Mouse (Mus musculus) liver, embryonic 14.5 days (tissue): ENCODE measurements around the gene Sap30l. TPM values are rescaled to one million over a fixed set of nuclear protein-coding genes. Genes with fewer than 3 reads are reported as not detected.
"Not testable (repeated sequence)": the region's sequence is repeated elsewhere in the genome, so short reads cannot be mapped to it uniquely, and the experiment has no call there.

Source experiments
- ATAC-seq: fragments of 200-750 bp; cut with Nextera tagmentation; 2 replicates; pipeline ENCODE4 v1.8.0; 2017; ENCODE audit warnings: moderate number of reproducible peaks, mild to moderate bottlenecking, moderate library complexity; ENCODE audit not compliant: insufficient read depth
- DNase-seq, 3 experiments: peaks; one replicate each; pipeline ENCODE4 v3.0.0-alpha.2; 2012 to 2013; ENCODE audit warnings: low read depth in 3 of 3, low spot score in 3 of 3
- H3K27ac ChIP-seq: fragments of 300-500 bp; sonication (generic); 2 replicates; pipeline ENCODE4 v1.5.1; 2014; ENCODE audit warnings: moderate library complexity, mild to moderate bottlenecking, control low read depth, inconsistent platforms
- H3K27me3 ChIP-seq: fragments of 300-500 bp; sonication (generic); 2 replicates; pipeline ENCODE4 v1.6.1; 2014; ENCODE audit warnings: mild to moderate bottlenecking, low read length, moderate library complexity; ENCODE audit not compliant: control insufficient read depth, insufficient read depth
- H3K36me3 ChIP-seq: fragments of 300-500 bp; sonication (generic); replicated peaks from 2 replicates; pipeline ENCODE4 v1.6.1; 2014; ENCODE audit warnings: low read depth; ENCODE audit not compliant: control insufficient read depth, insufficient read depth
- H3K4me1 ChIP-seq, 2 experiments: fragments of 200-500 bp in 1 of 2; fragments of 300-500 bp in 1 of 2; sonication (generic) in 1 of 2; replicated peaks; 2 replicates each; pipeline ENCODE4 v1.6.1; 2012 to 2014; ENCODE audit warnings: antibody characterized with exemption in 1 of 2, inconsistent platforms in 1 of 2, low read length in 1 of 2; ENCODE audit not compliant: control insufficient read depth in 2 of 2, insufficient read depth in 2 of 2
- H3K4me2 ChIP-seq: fragments of 300-500 bp; sonication (generic); 2 replicates; pipeline ENCODE4 v1.6.1; 2014; ENCODE audit warnings: low read depth, mild to moderate bottlenecking, control low read depth, moderate library complexity
- H3K4me3 ChIP-seq, 2 experiments: fragments of 200-500 bp in 1 of 2; fragments of 300-500 bp in 1 of 2; sonication (generic) in 1 of 2; 2 replicates each; pipeline ENCODE4 v1.5.1; 2012 to 2014; ENCODE audit warnings: low read depth in 2 of 2, low read length in 2 of 2, mild to moderate bottlenecking in 2 of 2, control low read depth in 1 of 2, inconsistent platforms in 1 of 2, moderate library complexity in 1 of 2; ENCODE audit not compliant: insufficient read depth in 1 of 2
- H3K9ac ChIP-seq: fragments of 300-500 bp; sonication (generic); replicated peaks from 2 replicates; pipeline ENCODE4 v1.6.1; 2014; ENCODE audit warnings: mild to moderate bottlenecking, control low read depth, moderate library complexity
- H3K9me3 ChIP-seq: fragments of 300-500 bp; sonication (generic); 2 replicates; pipeline ENCODE4 v1.6.1; 2016; ENCODE audit warnings: low read length, mixed read lengths; ENCODE audit not compliant: control insufficient read depth
- CTCF ChIP-seq: IDR thresholded peaks from 2 replicates; pipeline ENCODE4 v1.5.1; 2016; ENCODE audit warnings: antibody characterized with exemption, low read depth, control low read depth
- EP300 ChIP-seq: IDR thresholded peaks from 2 replicates; pipeline ENCODE4 v1.6.1; 2016; ENCODE audit warnings: antibody characterized with exemption, low read depth
- WGBS: fragments of 180-500 bp; shearing (Covaris S2); extraction: QIAGEN DNeasy Blood & Tissue Kit; methylation state at CpG from one replicate; pipeline ENCODE4 v1.1.7; 2014; ENCODE audit not compliant: insufficient replicate concordance; 5-methylcytosine and 5-hydroxymethylcytosine counted together
- polyA plus RNA-seq, 2 experiments: library from polyadenylated mRNA; depleted of rRNA in 1 of 2; stranded (reverse) in 1 of 2; unstranded in 1 of 2; fragments of >200 nt; fragmentation: Nextera tagmentation in 1 of 2; extraction: Ambion mirVana in 1 of 2; gene quantifications; 2 replicates each; pipeline versions ENCODE4 v1.2.1 to v1.2.3; 2012 to 2014

Sap30l gene
- polyA plus RNA-seq, 2 experiments = 4.0 to 6.6 TPM

DNA sequence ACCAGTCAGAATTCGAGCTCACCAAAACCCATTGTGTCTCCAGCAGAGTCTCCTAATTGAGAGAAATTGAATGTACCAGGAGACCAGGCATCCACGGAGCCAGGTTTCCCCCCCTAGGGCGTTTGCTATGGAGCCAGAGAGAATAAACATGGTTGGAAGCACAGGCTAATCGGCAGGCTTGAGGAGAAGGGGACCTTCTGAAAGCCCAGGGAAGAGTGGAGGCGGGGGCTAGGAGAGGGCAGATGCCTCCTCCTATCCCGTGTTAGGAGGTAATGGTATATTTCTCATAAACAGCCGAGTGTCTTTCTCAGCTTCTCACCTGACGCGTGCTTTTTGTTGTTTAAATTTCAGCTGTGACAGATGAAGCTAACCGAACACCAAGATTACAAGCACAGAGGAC lies 39.5 kb downstream of the Sap30l start:
- no peak overlapping the region for H3K9ac ChIP-seq
- H3K27ac ChIP-seq = no peak overlapping the region
- no peaks in the 10 kb centered on the region for H3K4me1 ChIP-seq
- H3K27me3 ChIP-seq = peaks cover 55% of the 10 kb centered on the region
- no peak for TF ChIP-seq EP300
- no peak overlapping the region for H3K4me2 ChIP-seq
- ATAC-seq = no peak
- no peak for DNase-seq
- WGBS = 19% methylated on average over 10 of the region's 10 CpGs
- H3K9me3 ChIP-seq = no peaks in the 10 kb centered on the region
- no peak overlapping the region for H3K4me3 ChIP-seq
- no peaks in the 10 kb centered on the region for H3K36me3 ChIP-seq

DNA sequence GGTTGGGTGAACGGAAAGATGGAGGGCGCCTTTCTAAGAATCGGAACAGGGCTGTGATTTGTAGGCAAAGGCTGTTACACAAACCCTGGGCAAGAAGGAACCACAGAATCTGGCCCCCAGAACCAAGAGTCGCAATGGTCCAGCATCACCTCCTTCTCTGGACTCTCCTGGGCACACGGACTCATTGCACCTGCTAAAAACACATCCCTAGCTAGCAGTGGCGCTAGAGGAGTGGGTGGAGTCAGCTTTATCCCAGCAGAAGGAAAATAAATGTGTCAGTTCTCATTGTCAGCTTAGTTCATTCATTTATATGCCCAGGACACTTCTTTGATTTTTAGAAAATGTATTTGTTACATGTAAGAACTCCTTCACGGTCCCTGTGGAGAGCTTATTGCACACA lies 40.0 kb downstream of the Sap30l start:
- WGBS = 40% methylated on average over 7 of the region's 7 CpGs
- Histone ChIP-seq H3K9me3 (no peaks in the 10 kb centered on the region), H3K27me3 (peaks cover 51% of the 10 kb centered on the region)

DNA sequence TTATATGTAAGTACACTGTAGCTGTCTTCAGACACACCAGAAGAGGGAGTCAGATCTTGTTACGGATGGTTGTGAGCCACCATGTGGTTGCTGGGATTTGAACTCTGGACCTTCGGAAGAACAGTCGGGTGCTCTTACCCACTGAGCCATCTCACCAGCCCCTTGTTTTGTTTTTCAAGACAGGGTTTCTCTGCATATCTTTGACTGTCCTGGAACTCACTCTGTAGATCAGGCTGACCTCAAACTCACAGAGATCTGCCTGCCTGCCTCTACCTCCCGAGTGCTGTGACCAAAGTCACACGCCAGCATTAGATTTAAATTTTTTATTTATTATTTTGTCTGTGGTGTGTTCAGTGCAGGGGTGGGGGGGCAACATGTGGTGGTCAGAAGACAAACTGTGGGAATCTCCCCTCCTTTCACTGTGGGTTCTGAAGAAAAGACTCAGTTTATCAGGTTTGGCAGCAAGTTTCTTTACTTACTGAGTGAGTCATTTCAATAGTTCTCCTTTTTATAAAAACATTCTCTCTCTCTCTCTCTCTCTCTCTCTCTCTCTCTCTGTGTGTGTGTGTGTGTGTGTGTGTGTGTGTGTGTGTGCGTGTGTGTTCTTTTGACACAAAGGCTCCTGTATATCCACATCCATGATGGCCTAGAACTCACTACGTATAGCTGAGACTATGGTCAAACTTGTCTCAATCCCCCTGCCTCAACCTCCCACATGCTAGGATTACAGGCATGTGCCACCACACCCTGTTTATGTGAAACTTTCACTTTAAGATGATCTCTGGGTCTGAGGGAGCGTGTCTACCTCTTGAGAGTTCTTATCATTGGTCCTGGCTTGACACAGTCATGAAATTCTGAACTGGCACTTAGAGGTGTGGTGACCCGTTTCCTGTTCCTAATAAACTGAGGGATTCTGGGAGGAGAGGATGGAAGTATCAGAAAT lies 45.3 kb downstream of the Sap30l start:
- not testable (repeated sequence) for H3K4me3 ChIP-seq, H3K27ac ChIP-seq, H3K36me3 ChIP-seq, H3K9ac ChIP-seq, DNase-seq, H3K9me3 ChIP-seq, H3K27me3 ChIP-seq, ATAC-seq, H3K4me2 ChIP-seq, H3K4me1 ChIP-seq
- WGBS = 53% methylated on average over 8 of the region's 9 CpGs

More for the DNA sequence above, 40.0 kb downstream of the Sap30l start:
- Histone ChIP-seq H3K36me3 (no peaks in the 10 kb centered on the region), H3K4me3 (no peak overlapping the region), H3K9ac (no peak overlapping the region), H3K4me2 (no peak overlapping the region), H3K4me1 (no peaks in the 10 kb centered on the region), H3K27ac (no peak overlapping the region)
- ATAC-seq (no peak), DNase-seq (no peak)
- TF ChIP-seq CTCF = no peak
- TF ChIP-seq EP300 = no peak

- WGBS = 30% methylated on average over 7 of the region's 7 CpGs
- Histone ChIP-seq H3K9me3 (no peaks in the 10 kb centered on the region), H3K4me1 (no peaks in the 10 kb centered on the region), H3K27me3 (peaks cover 3% of the 10 kb centered on the region; the same call in 1 of the 2 replicates), H3K4me3 (no peak overlapping the region), H3K9ac (no peak overlapping the region), H3K27ac (no peak overlapping the region), H3K36me3 (no peaks in the 10 kb centered on the region), H3K4me2 (no peak overlapping the region)
- no peak for ATAC-seq
- TF ChIP-seq EP300 (no peak), CTCF (no peak)
- DNase-seq = no peak
These were observed 46.0 kb downstream of the Sap30l start for GRCm38 (mm10) chr11:57847396-57847795.

GRCm38 (mm10) chr11:57850298-57850697 lies 48.9 kb downstream of the Sap30l start:
- no peak overlapping the region for H3K4me2 ChIP-seq
- no peak overlapping the region for H3K4me3 ChIP-seq
- 30% methylated on average over 7 of the region's 7 CpGs for WGBS
- no peaks in the 10 kb centered on the region for H3K4me1 ChIP-seq
- H3K27ac ChIP-seq = no peak overlapping the region
- no peak for DNase-seq
- no peak for TF ChIP-seq EP300
- no peaks in the 10 kb centered on the region for H3K36me3 ChIP-seq
- no peak overlapping the region for H3K9ac ChIP-seq
- H3K27me3 ChIP-seq = no peaks in the 10 kb centered on the region; the same call in 1 of the 2 replicates
- no peaks in the 10 kb centered on the region for H3K9me3 ChIP-seq
- no peak for ATAC-seq
